Mouse (Mus musculus) 3134 (cell line): ENCODE results near the gene Abhd5.
"Not testable (repeated sequence)": the region's sequence is repeated elsewhere in the genome, so short reads cannot be mapped to it uniquely, and the experiment has no call there.

Experiments
- DNase-seq: peaks from one replicate; pipeline ENCODE4 v3.0.0-alpha.2; 2011; ENCODE audit warnings: low spot score; ENCODE audit not compliant: insufficient read length; ENCODE audit errors: extremely low read depth

Gene Abhd5

DNA sequence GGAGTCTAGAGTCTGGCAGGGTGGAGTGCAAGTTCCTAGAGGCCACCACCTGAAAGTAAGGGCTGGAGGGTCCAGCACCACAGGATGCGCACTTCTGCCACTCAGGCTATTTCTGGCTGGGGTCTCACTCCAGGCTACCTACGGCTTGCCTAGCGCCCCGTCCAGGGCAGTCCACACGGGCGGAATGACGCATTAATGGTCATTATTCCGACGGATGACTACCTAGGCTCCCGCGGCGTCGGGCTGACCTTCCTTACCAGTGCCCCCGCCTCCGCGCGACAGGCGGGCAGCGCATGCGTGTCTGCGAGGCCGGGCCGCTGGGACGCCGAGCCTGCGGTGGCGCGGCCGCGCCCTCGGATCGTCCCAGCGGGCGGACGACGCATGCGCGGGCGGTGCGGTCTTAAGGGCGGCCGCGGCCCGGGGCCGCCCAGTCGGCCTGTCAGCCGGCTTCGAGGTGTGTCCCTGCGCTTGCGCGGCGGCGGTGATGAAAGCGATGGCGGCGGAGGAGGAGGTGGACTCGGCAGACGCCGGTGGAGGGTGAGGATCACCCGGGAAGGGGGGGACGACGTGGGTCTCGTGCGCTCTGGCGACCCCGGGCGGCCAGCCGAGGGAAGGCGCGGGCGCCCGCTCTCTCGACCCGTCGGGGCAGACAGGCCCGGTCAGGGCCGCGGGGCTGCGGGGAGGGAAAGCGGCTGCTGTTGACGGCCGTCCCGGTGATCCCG lies at the start of gene Abhd5:
Gene Abhd5 (plus strand): TSS at position 306 of the 722 bp plus-strand sequence.
- DNase-seq = peak; percentile 99

DNA sequence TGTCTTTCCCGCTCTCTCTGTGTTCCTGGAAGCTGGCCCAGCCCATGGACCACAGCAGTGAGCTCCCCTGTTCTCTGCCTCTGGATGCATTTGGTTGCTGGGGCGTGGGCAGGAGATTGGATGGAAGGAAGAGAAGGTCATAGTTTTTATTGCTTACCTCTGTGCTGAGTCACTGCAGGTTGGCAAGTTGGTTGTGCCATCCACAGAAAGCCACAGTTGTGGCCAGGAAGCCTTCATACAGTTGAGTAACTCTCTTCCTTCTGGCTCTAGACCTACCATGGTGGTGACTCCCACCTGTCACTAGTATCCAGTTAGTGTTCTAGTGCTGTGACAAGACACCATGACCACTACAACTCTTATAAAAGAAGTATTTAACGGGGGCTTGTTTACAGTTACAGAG lies 46.1 kb upstream of the Abhd5 start:
- DNase-seq = no peak

DNA sequence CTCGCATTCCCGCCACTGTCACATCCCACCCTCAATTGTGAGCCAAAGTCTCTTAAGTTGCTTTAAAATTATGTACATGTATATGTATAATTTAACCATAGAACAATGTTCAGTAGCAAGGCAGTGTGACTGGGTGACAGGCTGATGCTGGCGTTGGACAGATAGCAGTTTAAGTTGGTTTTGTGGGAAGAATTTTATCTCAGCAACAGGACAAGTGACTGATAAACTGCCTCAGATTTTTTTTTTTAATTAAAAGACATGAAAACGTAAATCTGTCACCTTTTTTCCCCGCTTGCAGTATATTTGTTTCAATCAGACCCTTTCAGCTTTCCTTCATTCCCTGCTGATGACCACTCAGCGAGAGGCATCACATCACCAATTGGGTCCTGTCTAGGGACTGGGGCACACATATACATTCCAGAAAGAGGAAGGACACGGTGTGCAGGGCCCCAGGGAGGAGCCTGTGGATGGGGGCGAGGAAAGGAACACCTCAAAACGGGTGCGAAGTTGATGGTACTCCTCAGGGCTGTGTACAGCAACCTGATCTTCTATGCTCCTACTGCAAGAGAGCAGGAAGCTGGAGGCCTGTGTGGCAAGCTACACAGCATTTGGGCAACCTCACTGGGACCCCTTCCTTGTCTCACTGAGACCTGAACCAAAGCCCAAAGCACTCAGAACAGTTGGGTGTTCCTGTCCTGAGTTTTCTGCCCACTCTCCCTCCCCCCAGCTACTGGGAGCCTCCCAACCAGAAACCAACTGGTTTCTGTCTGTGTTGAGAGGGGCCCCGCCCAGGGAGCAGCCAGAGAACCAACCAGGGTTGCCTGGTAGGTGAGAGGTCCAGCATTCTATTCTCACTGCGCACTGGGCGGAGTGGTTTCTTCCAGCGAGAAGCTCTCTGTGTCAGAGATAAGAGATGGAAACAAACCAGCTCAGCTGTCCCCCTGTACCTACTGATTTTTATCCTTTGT lies 42.1 kb upstream of the Abhd5 start:
- no peak for DNase-seq

DNA sequence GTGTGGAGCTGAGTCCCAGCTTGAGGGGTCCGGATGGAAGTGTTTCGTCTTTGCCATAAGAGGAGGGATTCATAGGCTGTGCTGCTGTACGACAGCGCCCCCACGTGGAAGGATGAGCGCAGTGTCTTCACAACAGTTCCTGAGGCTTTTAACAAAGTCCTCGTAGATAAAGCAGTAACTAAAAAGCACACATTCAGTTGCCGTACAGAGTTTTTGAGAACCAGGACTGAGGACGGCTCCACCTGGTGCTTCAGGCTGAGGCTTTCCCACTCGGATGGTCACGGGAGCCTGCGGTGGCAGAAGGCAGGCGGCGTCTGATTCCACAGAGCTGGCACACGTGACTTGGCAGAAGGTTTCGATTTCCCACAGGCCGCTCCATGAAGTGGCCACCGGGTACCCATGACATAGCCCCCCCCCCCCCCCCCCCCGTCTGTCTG lies 40.8 kb upstream of the Abhd5 start:
- peak; percentile 88 for DNase-seq

DNA sequence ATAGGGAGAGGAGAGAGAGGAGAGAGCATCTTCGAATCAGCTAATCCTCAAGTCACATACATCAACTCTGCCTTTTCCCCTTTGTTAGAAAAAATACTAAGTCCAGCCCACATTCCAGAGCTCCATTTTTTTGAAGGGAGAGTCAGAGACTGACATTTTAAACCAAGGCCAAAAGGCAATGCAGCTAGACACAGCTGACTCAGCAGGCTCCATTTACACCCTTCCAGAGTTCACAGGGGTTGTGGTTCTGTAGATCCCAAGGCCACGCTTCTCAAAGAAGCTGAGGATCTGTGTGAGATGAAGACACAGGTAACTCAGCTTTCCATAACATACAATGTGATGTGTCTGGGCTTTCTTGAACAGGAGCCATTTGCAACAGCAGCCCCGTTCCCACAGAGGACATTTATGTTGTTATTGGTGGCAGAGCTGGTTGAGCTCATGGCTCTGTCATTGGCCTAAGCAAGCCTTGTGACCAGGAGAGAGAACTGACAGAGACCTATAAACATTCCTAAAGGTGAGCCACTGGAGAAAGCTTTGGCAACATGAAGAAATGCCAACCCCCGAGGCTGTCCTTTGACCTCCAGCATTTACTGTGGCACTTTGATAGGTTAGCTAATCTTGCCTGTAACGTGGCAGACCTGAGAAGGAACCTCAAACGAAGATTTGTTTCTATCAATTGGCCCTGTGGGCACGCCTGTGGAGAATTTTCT lies 40.2 kb upstream of the Abhd5 start:
- no peak for DNase-seq

DNA sequence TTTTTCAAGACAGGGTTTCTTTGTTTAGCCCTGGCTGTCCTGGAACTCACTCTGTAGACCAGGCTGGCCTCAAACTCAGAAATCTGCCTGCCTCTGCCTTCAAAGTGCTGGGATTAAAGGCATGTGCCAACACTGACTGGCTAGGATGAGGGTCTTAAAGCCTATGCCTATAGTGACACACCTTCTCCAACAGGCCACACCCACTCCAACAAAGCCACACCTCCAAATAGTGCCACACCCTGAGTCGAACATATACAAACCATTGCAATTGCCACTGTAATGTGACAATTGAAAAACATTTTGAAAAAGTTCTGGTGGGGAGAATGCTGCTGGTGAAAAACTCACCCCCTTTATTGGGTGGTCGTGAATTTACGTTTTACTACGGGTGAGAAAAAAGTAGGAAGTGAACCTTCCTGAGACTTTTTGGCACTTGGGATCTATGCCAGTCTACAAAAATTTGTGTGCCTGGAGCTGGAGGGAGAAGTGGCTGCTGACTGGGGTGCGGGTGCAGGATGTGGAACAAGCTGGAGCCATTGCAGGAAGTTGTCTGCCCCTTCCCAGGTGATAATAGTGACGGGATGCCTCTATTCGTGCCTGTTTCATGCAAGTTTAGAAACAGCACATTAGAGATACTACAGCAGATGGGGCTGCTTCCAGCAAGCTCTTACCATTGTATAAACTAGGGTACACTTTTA lies 39.0 kb upstream of the Abhd5 start:
- no peak for DNase-seq

DNA sequence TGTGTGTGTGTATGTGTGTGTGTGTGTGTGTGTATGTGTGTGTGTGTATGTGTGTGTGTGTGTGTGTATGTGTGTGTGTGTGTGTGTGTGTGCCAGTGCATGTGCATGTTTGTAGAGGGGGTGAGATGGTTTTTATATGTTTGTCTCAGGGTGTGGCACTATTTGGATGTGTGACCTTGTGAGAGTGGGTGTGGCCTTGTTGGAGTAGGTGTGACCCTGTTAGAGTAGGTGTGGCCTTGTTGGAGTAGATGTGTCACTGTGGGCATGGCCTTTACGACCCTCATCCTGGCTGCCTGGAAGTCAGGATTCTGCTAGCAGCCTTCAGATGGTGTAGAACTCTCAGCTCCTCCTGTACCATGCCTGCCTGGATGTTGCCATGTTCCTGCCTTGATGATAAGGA lies 38.3 kb upstream of the Abhd5 start:
- not testable (repeated sequence) for DNase-seq

DNA sequence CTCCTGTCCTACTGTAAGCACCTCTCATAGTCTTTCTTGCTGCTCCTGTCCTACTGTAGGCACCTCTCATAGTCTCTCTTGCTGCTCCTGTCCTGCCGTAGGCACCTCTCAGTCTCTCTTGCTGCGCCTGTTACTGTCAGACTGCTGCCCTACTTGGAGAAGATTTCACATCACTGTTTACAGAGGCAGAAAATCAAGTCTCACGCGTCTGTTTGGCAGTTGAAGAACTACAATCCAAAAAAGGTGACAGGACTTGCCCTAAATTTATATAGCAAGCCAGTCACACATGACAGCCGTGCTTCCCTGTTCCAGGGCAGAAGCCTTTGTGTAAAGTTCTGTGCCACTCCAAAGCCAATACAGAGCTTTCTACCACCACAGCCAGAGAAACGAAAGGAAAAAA lies 37.0 kb upstream of the Abhd5 start:
- DNase-seq = no peak

DNA sequence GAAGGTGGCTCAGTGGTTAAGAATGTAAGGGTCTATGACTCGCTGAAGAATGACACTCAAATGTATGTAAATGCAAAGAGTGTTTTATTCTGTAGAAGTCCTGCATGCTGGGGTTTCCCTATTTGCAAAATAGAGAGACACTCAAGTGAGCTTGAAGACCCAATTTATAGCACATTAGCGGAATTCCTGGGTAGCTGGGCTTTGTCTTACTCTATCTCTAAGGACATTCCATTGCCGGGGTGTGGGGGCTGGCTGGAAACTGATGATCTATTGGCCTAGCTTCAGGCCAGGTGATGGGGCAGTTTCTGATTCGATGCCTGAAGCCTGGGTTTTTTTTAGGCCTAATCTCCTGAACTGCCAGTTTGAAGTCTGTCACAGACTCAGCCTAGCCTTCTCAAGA lies 36.5 kb upstream of the Abhd5 start:
- no peak for DNase-seq

DNA sequence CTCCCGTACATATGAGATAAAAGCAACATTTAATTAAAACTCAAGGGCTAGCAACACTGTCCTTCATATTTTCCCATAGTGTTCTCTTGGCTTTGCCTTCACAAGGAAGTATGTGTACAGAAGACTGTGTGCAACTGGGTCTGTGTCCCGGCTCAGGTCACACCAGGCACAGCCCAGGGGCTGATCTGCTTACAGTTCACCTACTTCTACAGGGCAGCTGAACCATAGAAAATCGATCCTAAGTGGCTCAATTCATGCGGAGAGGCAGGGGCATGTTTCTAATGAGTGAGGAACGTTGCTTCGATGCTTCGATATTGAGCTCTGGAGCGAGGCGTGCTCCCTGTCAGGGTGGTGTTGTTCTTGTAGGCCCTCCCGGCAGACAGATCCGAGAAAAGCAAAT lies 35.9 kb upstream of the Abhd5 start:
- DNase-seq = no peak

DNA sequence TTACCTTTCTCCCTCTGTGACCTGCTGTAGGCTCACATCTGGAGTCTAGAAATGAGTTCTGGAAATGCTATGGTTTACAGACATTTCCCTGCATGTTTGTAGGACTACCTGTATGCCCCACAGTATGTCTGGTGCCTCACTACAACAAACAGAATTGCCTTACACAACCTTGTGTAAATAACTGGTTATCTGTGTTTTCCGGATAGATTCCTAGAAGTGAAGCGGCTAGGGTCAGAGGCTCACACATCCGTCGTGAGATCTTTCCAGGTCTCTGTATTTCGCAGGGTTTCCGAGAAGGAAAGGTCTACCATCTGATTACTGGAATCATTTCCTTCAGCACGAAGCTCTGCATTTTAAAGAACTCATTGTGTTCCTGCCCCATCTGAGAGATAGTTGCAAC lies 34.8 kb upstream of the Abhd5 start:
- DNase-seq = no peak

DNA sequence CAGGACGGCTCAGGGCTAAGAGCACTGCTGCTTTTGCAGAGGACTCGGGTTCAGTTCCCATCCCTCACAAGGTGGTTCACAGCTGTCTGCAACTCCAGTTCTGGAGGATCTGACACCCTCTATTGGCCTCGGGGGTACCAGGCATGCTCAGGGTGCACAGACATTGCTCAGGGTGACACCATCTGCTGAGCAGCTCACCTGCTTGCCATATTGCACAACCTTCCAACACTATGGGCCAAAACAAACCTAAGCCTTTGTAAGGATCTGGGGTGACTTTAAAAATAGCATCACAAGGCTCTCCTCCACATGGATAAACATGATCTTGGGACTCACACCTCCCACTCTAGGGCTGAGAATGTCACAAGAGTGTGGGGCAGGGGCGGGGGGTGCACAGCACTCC lies 30.8 kb upstream of the Abhd5 start:
- DNase-seq = no peak

DNA sequence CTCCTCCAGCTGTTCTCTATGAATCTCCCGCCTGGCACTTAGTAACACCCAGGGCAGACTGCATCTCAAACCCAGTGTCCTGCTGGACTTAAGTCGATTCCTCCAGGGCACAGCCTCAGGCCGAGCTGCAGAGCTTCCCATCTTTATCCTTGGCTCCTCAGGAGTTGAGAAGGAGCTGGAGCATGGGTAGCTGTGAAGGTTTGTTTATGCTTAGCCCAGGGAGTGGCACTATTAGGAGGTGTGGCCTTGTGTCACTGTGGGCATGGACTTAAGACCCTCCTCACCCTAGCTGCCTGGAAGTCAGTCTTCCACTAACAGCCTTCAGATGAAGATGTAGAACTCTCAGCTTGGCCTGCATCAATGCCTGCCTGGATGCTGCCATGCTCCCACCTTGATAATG lies 29.1 kb upstream of the Abhd5 start:
- no peak for DNase-seq

DNA sequence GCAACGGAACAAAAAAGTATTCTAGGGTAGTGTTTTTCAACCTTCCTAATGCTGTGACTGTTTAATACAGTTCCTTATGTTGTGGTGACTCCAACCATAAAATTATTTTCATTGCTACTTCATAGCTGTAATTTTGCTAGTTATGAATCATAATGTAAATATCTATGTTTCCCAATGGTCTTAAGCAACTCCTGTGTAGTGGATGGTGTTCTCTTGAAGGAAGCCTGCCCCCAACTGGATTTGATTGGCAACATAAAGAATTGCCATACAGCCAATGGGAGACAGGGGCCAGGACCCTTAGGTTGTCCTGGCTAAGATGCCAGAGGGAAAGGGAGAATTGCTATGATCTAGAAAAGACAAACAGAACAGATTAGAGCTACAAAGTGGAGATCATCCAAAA lies 25.4 kb upstream of the Abhd5 start:
- no peak for DNase-seq

DNA sequence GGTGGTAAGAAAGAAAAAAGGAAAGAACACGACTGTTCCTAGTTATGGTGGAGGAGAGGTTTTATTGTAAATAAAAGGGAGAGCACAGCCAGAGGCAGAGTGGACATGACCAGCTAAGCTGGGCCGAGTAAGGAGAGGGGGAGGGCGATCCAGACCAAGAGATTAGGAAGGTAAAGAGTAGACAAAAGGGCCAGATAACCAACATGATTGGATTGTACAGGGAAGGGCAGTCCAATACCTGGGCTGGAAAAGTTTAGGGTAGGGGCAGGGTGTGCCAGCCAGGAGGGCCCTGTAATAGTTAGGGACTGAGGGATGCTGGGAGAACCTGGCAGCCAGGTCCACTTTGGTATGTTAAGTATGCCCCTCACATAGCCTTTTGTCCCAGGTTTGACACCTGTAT lies 23.2 kb upstream of the Abhd5 start:
- DNase-seq = no peak

DNA sequence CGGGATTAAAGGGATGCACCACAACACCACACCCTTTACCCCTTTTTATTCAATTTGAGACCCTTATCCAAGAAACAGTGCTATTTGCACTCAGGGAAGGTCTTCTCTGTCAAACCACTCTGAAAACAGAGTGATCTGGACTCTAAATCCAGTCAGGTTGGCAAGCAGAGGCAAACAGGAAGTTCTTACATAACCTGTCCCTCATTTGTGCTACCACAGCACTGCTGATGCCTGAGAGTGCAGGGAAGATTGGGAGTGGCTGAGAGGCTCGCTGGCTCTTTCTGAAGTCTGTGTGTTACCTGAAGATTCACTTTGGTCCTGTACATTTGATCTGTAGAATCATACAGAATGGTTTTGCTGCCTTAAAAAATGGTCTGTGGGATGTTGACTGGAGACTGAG lies 14.7 kb upstream of the Abhd5 start:
- peak; percentile 28 for DNase-seq

DNA sequence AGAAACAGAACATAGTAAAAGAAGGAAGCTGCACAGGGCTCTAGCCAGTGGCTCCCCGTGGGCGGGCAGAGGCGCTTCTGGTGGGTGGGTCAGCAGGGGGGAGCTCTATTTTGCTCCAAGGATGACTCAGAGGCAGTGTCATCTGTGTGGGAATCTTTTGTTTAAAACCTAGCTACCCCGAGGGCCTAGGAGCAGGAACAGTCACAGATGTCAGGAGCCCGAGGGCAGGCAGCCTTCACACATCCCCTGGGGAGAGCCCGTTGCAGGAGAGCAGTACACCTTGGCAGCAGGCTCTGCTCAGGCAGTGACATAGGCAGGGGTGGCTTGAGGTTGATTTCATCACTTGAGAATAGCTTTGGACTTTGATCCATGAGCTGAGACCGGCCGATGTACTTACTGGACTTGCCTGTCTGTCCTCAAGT lies 13.9 kb upstream of the Abhd5 start:
- peak; percentile 72 for DNase-seq

DNA sequence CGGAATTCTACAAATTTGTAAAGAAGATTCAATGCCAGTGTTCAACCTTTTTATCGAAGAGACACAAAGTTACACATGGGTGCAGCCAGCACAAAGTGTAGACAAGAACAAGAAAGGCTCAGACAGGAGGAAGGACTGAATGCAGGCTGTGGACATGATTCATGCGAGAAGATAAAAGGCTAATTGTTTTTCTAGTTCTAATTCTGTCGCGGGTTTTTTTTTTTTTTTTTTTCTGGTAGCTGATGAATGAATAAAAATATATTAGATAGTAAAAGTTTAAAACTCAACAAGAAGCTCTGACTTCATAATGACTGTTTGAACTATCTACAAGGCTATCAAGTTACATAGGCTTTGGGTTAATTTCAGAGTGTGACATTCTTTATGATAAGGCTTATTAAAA lies 11.4 kb upstream of the Abhd5 start:
- no peak for DNase-seq

DNA sequence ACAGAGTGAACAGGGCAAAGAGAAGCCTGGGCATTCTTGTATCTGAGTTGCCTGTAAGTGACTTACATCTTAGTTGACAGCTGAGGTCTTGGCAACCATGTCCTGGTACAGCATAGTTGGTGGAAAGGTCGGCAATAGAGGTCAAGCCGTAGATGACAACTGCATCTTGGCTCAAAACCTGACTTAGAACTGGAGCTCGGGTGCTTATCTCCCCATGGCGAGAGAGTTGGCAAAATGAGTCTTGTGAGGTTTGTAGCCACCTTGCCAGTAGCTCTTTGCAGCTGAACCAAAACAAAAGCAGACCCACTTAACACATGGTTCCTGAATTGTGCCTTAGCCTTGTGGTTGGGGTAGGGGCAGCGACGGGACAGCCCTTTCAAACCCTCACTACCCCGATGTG lies 8.0 kb upstream of the Abhd5 start:
- no peak for DNase-seq

DNA sequence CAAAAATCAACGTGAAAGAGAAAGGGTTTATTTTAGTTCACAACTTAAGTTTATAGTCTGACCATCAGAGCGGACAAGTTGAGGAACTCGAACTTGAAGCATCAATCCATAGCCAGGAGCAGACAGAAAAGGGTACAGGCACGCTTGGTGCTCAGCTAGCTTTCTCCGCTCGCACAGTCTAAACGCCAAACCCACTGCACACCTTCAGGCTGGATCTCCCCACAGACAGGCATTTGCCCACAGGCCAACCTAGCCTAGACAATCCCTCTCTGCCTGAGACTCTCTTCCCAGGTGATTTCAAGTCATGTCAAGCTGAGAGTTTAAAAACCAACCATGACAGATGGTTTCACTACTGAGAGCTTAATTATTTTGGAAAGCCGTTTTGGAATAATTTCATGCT lies 6.8 kb upstream of the Abhd5 start:
- no peak for DNase-seq

DNA sequence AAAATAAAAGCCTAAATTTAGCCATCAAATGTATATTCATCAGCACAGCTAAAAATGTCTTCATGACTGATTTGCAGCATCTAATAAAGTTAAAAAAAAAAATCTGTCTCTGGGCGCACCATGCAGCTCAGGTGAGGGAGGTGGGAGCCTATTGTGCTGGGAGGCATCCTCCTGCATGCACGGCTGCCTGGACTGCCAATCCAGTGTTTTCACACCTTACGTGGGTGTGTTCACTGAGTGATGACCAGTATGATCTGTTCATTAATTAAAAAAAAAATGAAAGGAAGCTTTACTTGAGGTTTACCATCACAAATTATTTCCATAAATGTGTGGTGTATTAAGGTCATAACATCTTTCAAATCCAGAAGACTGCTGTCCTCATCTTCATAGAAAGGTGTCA lies 6.1 kb upstream of the Abhd5 start:
- DNase-seq = no peak
